In genomic region chr13:19698524-19699173, GRCm38 (mm10) we compare ENCODE assay signal across 8 mouse cellular contexts. TPM values are rescaled to one million over a fixed set of nuclear protein-coding genes. Genes with fewer than 3 reads are reported as not detected.
DNase-seq lines count a peak whose midpoint lies in the region; ATAC-seq lines count a peak whose summit lies in the region.
"Had no signal": no experiment of that assay in that cellular context is flagged by ENCODE, and none has a peak within 500 bp of the region (broad histone marks: within the 10 kb centered on the region; RNA-seq: fewer than 3 reads in every experiment).

No protein-coding gene starts in this region.

- H3K27ac ChIP-seq in embryonic facial prominence, embryonic 15.5 days (replicated peaks) = no peak overlapping the region
- no peak overlapping the region for H3K27ac ChIP-seq in kidney, embryonic 15.5 days
- no peak overlapping the region for H3K27ac ChIP-seq in midbrain, embryonic 13.5 days

- peak; percentile 51; the same call in 1 of the 2 replicates for ATAC-seq in embryonic facial prominence, embryonic 15.5 days (ENCODE audit: insufficient number of reproducible peaks, low FRiP score, low TSS enrichment, low read depth)
- ATAC-seq in kidney, embryonic 15.5 days (replicated peaks; ENCODE audit: low FRiP score) = 0 out of 2 replicates have a peak, but pooled peaks have one; percentile 40
- ATAC-seq in midbrain, embryonic 13.5 days = peak; percentile 66; the same call in 1 of the 2 replicates

- WGBS in embryonic facial prominence, embryonic 15.5 days = 26% methylated on average over 12 of the region's 12 CpGs
- WGBS in kidney, embryonic 15.5 days = 26% methylated on average over 12 of the region's 12 CpGs
- 24% methylated on average over 12 of the region's 12 CpGs for WGBS in midbrain, embryonic 13.5 days

- H3K4me3 ChIP-seq in embryonic facial prominence, embryonic 15.5 days (replicated peaks) = no peak overlapping the region
- no peak overlapping the region for H3K4me3 ChIP-seq in kidney, embryonic 15.5 days (replicated peaks)
- no peak overlapping the region for H3K4me3 ChIP-seq in midbrain, embryonic 13.5 days (replicated peaks)

- no peak overlapping the region; the same call in 1 of the 2 replicates for H3K4me2 ChIP-seq in embryonic facial prominence, embryonic 15.5 days (replicated peaks)
- H3K4me2 ChIP-seq in kidney, embryonic 15.5 days = no peak overlapping the region
- no peak overlapping the region for H3K4me2 ChIP-seq in midbrain, embryonic 13.5 days (replicated peaks)

- intact Hi-C loops in left cerebral cortex, postnatal 25 days (cut with DNase I) = loop anchor here (1.0 to 10.0 kb wide), 3 partner anchors 336 to 594 kb away; no protein-coding TSS in a partner anchor

- H3K36me3 ChIP-seq in embryonic facial prominence, embryonic 15.5 days = no peaks in the 10 kb centered on the region
- no peaks in the 10 kb centered on the region for H3K36me3 ChIP-seq in kidney, embryonic 15.5 days
- no peaks in the 10 kb centered on the region for H3K36me3 ChIP-seq in midbrain, embryonic 13.5 days

- no peak overlapping the region for H3K9ac ChIP-seq in embryonic facial prominence, embryonic 15.5 days
- no peak overlapping the region for H3K9ac ChIP-seq in kidney, embryonic 15.5 days
- H3K9ac ChIP-seq in midbrain, embryonic 13.5 days (replicated peaks) = no peak overlapping the region

- peaks cover 8% of the 10 kb centered on the region for H3K27me3 ChIP-seq in embryonic facial prominence, embryonic 15.5 days
- peaks cover 11% of the 10 kb centered on the region; the same call in 1 of the 2 replicates for H3K27me3 ChIP-seq in kidney, embryonic 15.5 days
- H3K27me3 ChIP-seq in midbrain, embryonic 13.5 days = 0 out of 2 replicates have a peak, but pooled peaks cover 5% of the 10 kb centered on the region

- peak; percentile 22 for DNase-seq in left cerebral cortex, postnatal 25 days (ENCODE audit: low spot score in 2 of 2)
- no peak for DNase-seq in left cerebral cortex, adult 8-10 months (ENCODE audit: low spot score in 2 of 2)
- DNase-seq in ZHBTc4 (ENCODE audit: low read depth, low spot score) = peak; percentile 72
- no peak for DNase-seq in thymus, adult 18-20 months

- no peaks in the 10 kb centered on the region for H3K9me3 ChIP-seq in embryonic facial prominence, embryonic 15.5 days (replicated peaks)
- no peaks in the 10 kb centered on the region for H3K9me3 ChIP-seq in kidney, embryonic 15.5 days (replicated peaks)
- no peaks in the 10 kb centered on the region for H3K9me3 ChIP-seq in midbrain, embryonic 13.5 days

- H3K4me1 ChIP-seq in embryonic facial prominence, embryonic 15.5 days = no peaks in the 10 kb centered on the region
- 0 out of 2 replicates have a peak, but pooled peaks cover 4% of the 10 kb centered on the region for H3K4me1 ChIP-seq in kidney, embryonic 15.5 days
- H3K4me1 ChIP-seq in midbrain, embryonic 13.5 days (replicated peaks) = no peaks in the 10 kb centered on the region

RNA-seq across cellular contexts. Expression of gene Nme8, which starts 1.1 kb away (rescaled TPM):
- not detected for total RNA-seq in left cerebral cortex, postnatal 25 days (2021)
- total RNA-seq in left cerebral cortex, adult 8-10 months (2022) = not detected
- not detected in 2 replicates for polyA plus RNA-seq in embryonic facial prominence, embryonic 15.5 days (2015; fragmentation: Nextera tagmentation; extraction: Ambion mirVana)
- polyA plus RNA-seq in kidney, embryonic 15.5 days (2015; fragmentation: Nextera tagmentation; extraction: Ambion mirVana) = not detected in 2 replicates
- not detected in 2 replicates for polyA plus RNA-seq in midbrain, embryonic 13.5 days (2015; fragmentation: Nextera tagmentation; extraction: Ambion mirVana)
- total RNA-seq: layer of hippocampus, adult 18-20 months had no signal

Comparison
In these comparisons a context has a peak if more than half of its experiments do, and no peak if none do; other contexts are left out.
1. DNase-seq: peak in left cerebral cortex, postnatal 25 days (2 of 2) and ZHBTc4 (single experiment); none in left cerebral cortex, adult 8-10 months (0 of 2) and thymus, adult 18-20 months (0 of 2).
2. Peak in every context shown above with its lines, with median percentiles within 50 percentile points of each other: ATAC-seq.